Mouse (Mus musculus): Measurements from ENCODE around the gene Vps26b.

DNA sequence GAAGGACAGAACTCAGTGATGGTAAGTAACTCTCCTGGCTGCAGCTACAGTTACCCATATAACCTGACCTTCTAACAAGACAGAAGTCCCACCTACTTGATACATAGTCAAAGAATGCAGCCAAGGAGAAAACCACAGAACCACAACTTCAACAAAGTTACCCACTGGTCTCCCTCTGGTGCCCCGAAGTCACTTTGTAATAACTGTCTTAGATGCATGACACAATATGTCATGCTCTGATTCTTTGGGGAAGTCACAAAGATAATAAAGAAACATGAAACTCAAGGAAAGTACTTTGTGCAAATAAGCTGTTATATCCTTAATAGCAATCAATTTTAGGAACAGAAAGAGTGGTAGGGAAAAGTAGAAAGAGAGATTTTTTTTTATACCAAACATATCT lies 3.2 kb downstream of the Vps26b start:
- TF ChIP-seq CTCF (IDR thresholded peaks at IDR 0.05; ENCODE audit: low read depth, low read length) (no peak), POLR2A (IDR thresholded peaks at IDR 0.05; ENCODE audit: insufficient read depth, low read length) (no peak)
